Mouse (Mus musculus): ENCODE data around the gene Grin2a. TPM values are rescaled to one million over a fixed set of nuclear protein-coding genes. Genes with fewer than 3 reads are reported as not detected.
A peak's percentile ranks its signal among the peaks of the same experiment; 100 is the strongest.

The Grin2a gene
- polyA plus RNA-seq, 2 experiments = 0.64 to 2.0 TPM

DNA sequence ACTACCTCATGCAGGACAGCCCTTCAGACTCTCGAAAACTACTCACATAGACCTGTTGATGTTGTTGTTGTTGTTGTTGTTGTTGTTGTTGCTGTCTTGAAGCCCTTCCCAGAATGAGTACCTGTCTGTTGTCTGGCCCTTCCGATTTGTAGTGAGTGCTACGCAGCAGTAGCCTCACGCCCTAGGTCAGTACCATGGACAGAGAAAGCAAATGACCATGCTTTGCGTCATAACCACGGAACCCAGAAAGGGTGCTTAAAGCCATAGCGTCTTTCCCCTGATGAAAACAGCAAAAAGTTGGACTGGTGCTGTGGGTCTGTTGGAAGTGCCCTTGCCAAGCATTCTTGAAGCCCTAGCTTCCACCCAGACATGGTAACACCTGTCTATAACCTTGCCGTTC lies 158.8 kb downstream of the Grin2a start:
- H3K27me3 ChIP-seq (ENCODE audit: control insufficient read depth, insufficient read depth, low read length) = no peaks in the 10 kb centered on the region
- H3K9me3 ChIP-seq (ENCODE audit: control insufficient read depth, low read length) = no peaks in the 10 kb centered on the region
- DNase-seq (ENCODE audit: low spot score) (peak; percentile 55), ATAC-seq (ENCODE audit: low FRiP score, low read depth) (no peak)
- no peak overlapping the region for H3K27ac ChIP-seq (replicated peaks; ENCODE audit: low read depth, low read length)
- 34% methylated on average over 8 of the region's 8 CpGs for WGBS
- TF ChIP-seq POLR2A (IDR thresholded peaks at IDR 0.05; ENCODE audit: borderline replicate concordance, extremely low read depth, insufficient read depth, insufficient read length) = no peak
- H3K4me1 ChIP-seq (ENCODE audit: control insufficient read depth, insufficient read depth, low read length) = no peaks in the 10 kb centered on the region
- H3K4me2 ChIP-seq (replicated peaks; ENCODE audit: low read depth, low read length, severe bottlenecking) = no peak overlapping the region
- H3K36me3 ChIP-seq (ENCODE audit: control insufficient read depth, insufficient read depth, low read length) = no peaks in the 10 kb centered on the region
- no peak overlapping the region for H3K9ac ChIP-seq (ENCODE audit: low read depth, low read length, severe bottlenecking)
- no peak overlapping the region for H3K4me3 ChIP-seq (replicated peaks; ENCODE audit: low read length)

DNA sequence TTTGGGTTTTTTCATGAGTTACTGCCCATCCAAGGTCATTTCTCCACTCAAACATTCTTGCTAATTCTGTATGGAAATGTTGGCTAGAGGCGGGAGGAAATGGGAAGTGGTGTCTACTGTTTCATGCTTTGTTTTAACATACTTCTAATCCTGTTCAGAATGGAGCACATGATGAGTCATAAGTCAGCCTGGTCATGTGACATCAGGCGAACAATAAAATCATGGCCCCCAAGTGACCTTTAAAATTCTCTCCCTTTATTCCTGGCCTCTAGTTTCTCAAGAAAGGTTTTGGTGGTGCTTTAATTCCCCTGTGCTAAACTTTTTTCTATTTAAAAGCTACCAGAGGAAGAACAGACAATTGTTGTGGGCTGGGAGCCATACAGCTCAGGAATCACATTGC lies 161.1 kb downstream of the Grin2a start:
- no peak for ATAC-seq (ENCODE audit: low FRiP score, low read depth)
- H3K9ac ChIP-seq (ENCODE audit: low read depth, low read length, severe bottlenecking) = no peak overlapping the region
- no peaks in the 10 kb centered on the region for H3K36me3 ChIP-seq (ENCODE audit: control insufficient read depth, insufficient read depth, low read length)
- H3K4me2 ChIP-seq (replicated peaks; ENCODE audit: low read depth, low read length, severe bottlenecking) = no peak overlapping the region
- no peak overlapping the region for H3K27ac ChIP-seq (replicated peaks; ENCODE audit: low read depth, low read length)
- no peaks in the 10 kb centered on the region for H3K4me1 ChIP-seq (ENCODE audit: control insufficient read depth, insufficient read depth, low read length)
- H3K9me3 ChIP-seq (ENCODE audit: control insufficient read depth, low read length) = no peaks in the 10 kb centered on the region
- WGBS = 78% methylated on average over 2 of the region's 2 CpGs
- DNase-seq (ENCODE audit: low spot score) = no peak
- no peaks in the 10 kb centered on the region for H3K27me3 ChIP-seq (ENCODE audit: control insufficient read depth, insufficient read depth, low read length)
- TF ChIP-seq POLR2A (IDR thresholded peaks at IDR 0.05; ENCODE audit: borderline replicate concordance, extremely low read depth, insufficient read depth, insufficient read length) = no peak
- H3K4me3 ChIP-seq (replicated peaks; ENCODE audit: low read length) = no peak overlapping the region

- H3K4me1 ChIP-seq (ENCODE audit: control insufficient read depth, insufficient read depth, low read length) = no peaks in the 10 kb centered on the region
- TF ChIP-seq POLR2A (IDR thresholded peaks at IDR 0.05; ENCODE audit: borderline replicate concordance, extremely low read depth, insufficient read depth, insufficient read length) = no peak
- no peak overlapping the region for H3K4me2 ChIP-seq (replicated peaks; ENCODE audit: low read depth, low read length, severe bottlenecking)
- no peak overlapping the region for H3K27ac ChIP-seq (replicated peaks; ENCODE audit: low read depth, low read length)
- H3K4me3 ChIP-seq (replicated peaks; ENCODE audit: low read length) = no peak overlapping the region
- no peaks in the 10 kb centered on the region for H3K9me3 ChIP-seq (ENCODE audit: control insufficient read depth, low read length)
- WGBS = 88% methylated on average over 2 of the region's 2 CpGs
- no peaks in the 10 kb centered on the region for H3K27me3 ChIP-seq (ENCODE audit: control insufficient read depth, insufficient read depth, low read length)
- ATAC-seq (ENCODE audit: low FRiP score, low read depth) (no peak), DNase-seq (ENCODE audit: low spot score) (no peak)
- H3K36me3 ChIP-seq (ENCODE audit: control insufficient read depth, insufficient read depth, low read length) = no peaks in the 10 kb centered on the region
- no peak overlapping the region for H3K9ac ChIP-seq (ENCODE audit: low read depth, low read length, severe bottlenecking)
Observed at GRCm38 (mm10) chr16:9825110-9825483, 170.3 kb downstream of the Grin2a start.

- WGBS = 77% methylated on average over 4 of the region's 4 CpGs
- DNase-seq (ENCODE audit: low spot score) (no peak), ATAC-seq (ENCODE audit: low FRiP score, low read depth) (no peak)
- Histone ChIP-seq H3K9ac (ENCODE audit: low read depth, low read length, severe bottlenecking) (no peak overlapping the region), H3K4me2 (replicated peaks; ENCODE audit: low read depth, low read length, severe bottlenecking) (no peak overlapping the region), H3K36me3 (ENCODE audit: control insufficient read depth, insufficient read depth, low read length) (no peaks in the 10 kb centered on the region), H3K27me3 (ENCODE audit: control insufficient read depth, insufficient read depth, low read length) (no peaks in the 10 kb centered on the region), H3K4me3 (replicated peaks; ENCODE audit: low read length) (no peak overlapping the region), H3K4me1 (ENCODE audit: control insufficient read depth, insufficient read depth, low read length) (no peaks in the 10 kb centered on the region), H3K9me3 (ENCODE audit: control insufficient read depth, low read length) (no peaks in the 10 kb centered on the region), H3K27ac (replicated peaks; ENCODE audit: low read depth, low read length) (no peak overlapping the region)
- no peak for TF ChIP-seq POLR2A (IDR thresholded peaks at IDR 0.05; ENCODE audit: borderline replicate concordance, extremely low read depth, insufficient read depth, insufficient read length)
Observed at GRCm38 (mm10) chr16:9824436-9825109, 170.8 kb downstream of the Grin2a start.

GRCm38 (mm10) chr16:9823686-9824085 lies 171.7 kb downstream of the Grin2a start:
- no peaks in the 10 kb centered on the region for H3K9me3 ChIP-seq (ENCODE audit: control insufficient read depth, low read length)
- ATAC-seq (ENCODE audit: low FRiP score, low read depth) = no peak
- DNase-seq (ENCODE audit: low spot score) = no peak
- H3K27me3 ChIP-seq (ENCODE audit: control insufficient read depth, insufficient read depth, low read length) = no peaks in the 10 kb centered on the region
- no peak overlapping the region for H3K4me3 ChIP-seq (replicated peaks; ENCODE audit: low read length)
- no peak overlapping the region for H3K27ac ChIP-seq (replicated peaks; ENCODE audit: low read depth, low read length)
- no peaks in the 10 kb centered on the region for H3K36me3 ChIP-seq (ENCODE audit: control insufficient read depth, insufficient read depth, low read length)
- H3K9ac ChIP-seq (ENCODE audit: low read depth, low read length, severe bottlenecking) = no peak overlapping the region
- H3K4me2 ChIP-seq (replicated peaks; ENCODE audit: low read depth, low read length, severe bottlenecking) = no peak overlapping the region
- TF ChIP-seq POLR2A (IDR thresholded peaks at IDR 0.05; ENCODE audit: borderline replicate concordance, extremely low read depth, insufficient read depth, insufficient read length) = no peak
- no peaks in the 10 kb centered on the region for H3K4me1 ChIP-seq (ENCODE audit: control insufficient read depth, insufficient read depth, low read length)

GRCm38 (mm10) chr16:9819508-9819907 lies 175.9 kb downstream of the Grin2a start:
- TF ChIP-seq POLR2A (IDR thresholded peaks at IDR 0.05; ENCODE audit: borderline replicate concordance, extremely low read depth, insufficient read depth, insufficient read length) = no peak
- Histone ChIP-seq H3K27me3 (ENCODE audit: control insufficient read depth, insufficient read depth, low read length) (no peaks in the 10 kb centered on the region), H3K9ac (ENCODE audit: low read depth, low read length, severe bottlenecking) (no peak overlapping the region), H3K27ac (replicated peaks; ENCODE audit: low read depth, low read length) (no peak overlapping the region), H3K4me3 (replicated peaks; ENCODE audit: low read length) (no peak overlapping the region), H3K36me3 (ENCODE audit: control insufficient read depth, insufficient read depth, low read length) (no peaks in the 10 kb centered on the region), H3K4me1 (ENCODE audit: control insufficient read depth, insufficient read depth, low read length) (no peaks in the 10 kb centered on the region), H3K9me3 (ENCODE audit: control insufficient read depth, low read length) (no peaks in the 10 kb centered on the region), H3K4me2 (replicated peaks; ENCODE audit: low read depth, low read length, severe bottlenecking) (no peak overlapping the region)
- ATAC-seq (ENCODE audit: low FRiP score, low read depth) = no peak
- WGBS = 76% methylated on average over 3 of the region's 3 CpGs
- no peak for DNase-seq (ENCODE audit: low spot score)

Data from limb, embryonic 14.5 days (tissue).